Mouse (Mus musculus) cortical plate, adult 2 months (tissue): ENCODE data around the gene Dcun1d2.

ENCODE experiments used
- CTCF ChIP-seq: fragments of 200-500 bp; IDR thresholded peaks from 2 replicates; pipeline ENCODE4 v1.5.1; 2011; ENCODE audit warnings: mild to moderate bottlenecking, control low read depth, low read length; ENCODE audit not compliant: insufficient read depth; ENCODE audit errors: extremely low read depth
- POLR2A ChIP-seq: fragments of 200-500 bp; IDR thresholded peaks from 2 replicates; pipeline ENCODE4 v1.6.1; 2011; ENCODE audit warnings: mild to moderate bottlenecking, low read length, control low read depth; ENCODE audit not compliant: insufficient read depth; ENCODE audit errors: extremely low read depth

DNA sequence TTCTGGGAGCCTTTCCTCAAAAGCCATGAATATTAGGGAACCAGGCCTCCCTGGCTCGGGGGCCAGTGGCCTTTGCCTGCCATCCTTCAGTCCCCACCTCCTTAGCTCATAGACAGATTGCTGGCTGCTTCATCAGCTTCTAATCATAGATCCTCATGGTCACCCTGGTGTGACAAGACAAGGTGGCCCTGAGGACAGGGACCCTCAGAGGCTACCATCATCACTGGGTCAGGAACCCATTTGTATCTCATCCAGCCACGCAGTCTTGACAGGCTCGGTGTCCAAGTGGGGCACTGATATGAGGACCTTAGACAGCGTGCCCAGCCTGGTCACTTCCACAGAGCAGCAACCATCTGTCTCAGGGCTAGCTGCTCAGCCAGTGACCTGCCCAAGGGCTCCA lies 57.5 kb downstream of the Dcun1d2 start:
- TF ChIP-seq CTCF (no peak), POLR2A (no peak)
